Mouse (Mus musculus): Measurements from ENCODE around the gene Gcnt4.

- TF ChIP-seq POLR2A (IDR thresholded peaks at IDR 0.05; ENCODE audit: control insufficient read depth, extremely low read depth, insufficient read depth, low read length, poor library complexity) (no peak), CTCF (IDR thresholded peaks at IDR 0.05; ENCODE audit: borderline replicate concordance, control insufficient read depth, extremely low read depth, insufficient read depth, low read length, poor library complexity) (no peak)
Observed at GRCm38 (mm10) chr13:96951880-96952279, 27.4 kb downstream of the Gcnt4 start.

All from thymus, adult 2 months (tissue).